Mouse (Mus musculus): ENCODE data around the gene Agmo. TPM values are rescaled to one million over a fixed set of nuclear protein-coding genes. Genes with fewer than 3 reads are reported as not detected.

Agmo gene
- total and polyA plus RNA-seq, 2 experiments from 2014 or later = 1.9 to 2.5 TPM

DNA sequence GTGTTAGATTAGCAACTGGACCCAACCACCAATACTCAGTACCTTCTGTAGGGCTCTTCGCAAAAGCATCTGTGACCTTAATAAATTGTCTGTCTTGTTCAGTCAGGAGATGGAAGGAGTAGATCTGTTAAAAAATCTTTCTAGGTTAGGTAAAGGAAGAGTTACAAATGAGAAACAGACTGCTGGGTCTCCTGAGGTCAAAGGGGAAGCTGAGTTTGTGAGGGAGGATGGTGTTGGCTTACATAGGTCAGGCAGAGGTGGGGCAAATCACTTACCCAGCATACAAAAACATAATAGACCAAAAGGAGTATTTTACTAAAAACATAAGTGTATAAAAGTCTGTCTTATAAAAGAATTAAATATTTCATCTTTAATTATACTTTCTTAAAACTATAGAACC is 69.3 kb downstream of the Agmo start:
- TF ChIP-seq CTCF (IDR thresholded peaks at IDR 0.05; ENCODE audit: low read depth) = no peak
- no peak for DNase-seq (ENCODE audit: low spot score)
- Histone ChIP-seq H3K9ac (replicated peaks; ENCODE audit: low read length) (no peak overlapping the region), H3K4me1 (ENCODE audit: insufficient read depth, low read length) (no peaks in the 10 kb centered on the region), H3K4me2 (ENCODE audit: low read depth, low read length) (no peak overlapping the region), H3K27ac (no peak overlapping the region), H3K27me3 (ENCODE audit: insufficient read depth, low read length) (no peaks in the 10 kb centered on the region), H3K36me3 (ENCODE audit: insufficient read depth, low read length) (no peaks in the 10 kb centered on the region), H3K4me3 (ENCODE audit: low read length) (no peak overlapping the region), H3K9me3 (ENCODE audit: low read length) (no peaks in the 10 kb centered on the region)
- no peak for ATAC-seq
- 91% methylated on average over 1 of the region's 1 CpGs for WGBS

DNA sequence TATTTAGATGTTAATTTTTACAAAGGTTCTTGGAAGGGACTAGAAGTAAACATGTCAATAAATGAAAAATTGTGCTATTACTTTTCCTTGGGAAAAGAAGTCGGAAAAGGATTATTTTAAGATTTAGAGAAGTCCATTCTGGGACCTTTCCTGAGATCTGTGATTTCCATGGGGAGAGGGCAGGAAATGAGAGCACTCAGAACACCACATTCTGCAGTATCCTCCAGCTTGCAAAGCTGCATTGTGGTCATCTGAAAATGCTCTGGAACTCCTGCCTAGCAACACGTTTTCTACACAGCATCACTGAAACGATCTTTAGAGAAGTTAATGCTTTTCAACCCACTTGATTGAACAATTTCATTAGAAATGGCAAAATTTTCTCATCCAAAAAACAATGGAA is 81.4 kb downstream of the Agmo start:
- no peak overlapping the region for H3K27ac ChIP-seq
- ATAC-seq = no peak
- no peak overlapping the region for H3K9ac ChIP-seq (replicated peaks; ENCODE audit: low read length)
- H3K27me3 ChIP-seq (ENCODE audit: insufficient read depth, low read length) = no peaks in the 10 kb centered on the region
- no peaks in the 10 kb centered on the region for H3K9me3 ChIP-seq (ENCODE audit: low read length)
- H3K4me2 ChIP-seq (ENCODE audit: low read depth, low read length) = no peak overlapping the region
- no peak overlapping the region for H3K4me3 ChIP-seq (ENCODE audit: low read length)
- no peak for TF ChIP-seq CTCF (IDR thresholded peaks at IDR 0.05; ENCODE audit: low read depth)
- H3K36me3 ChIP-seq (ENCODE audit: insufficient read depth, low read length) = no peaks in the 10 kb centered on the region
- H3K4me1 ChIP-seq (ENCODE audit: insufficient read depth, low read length) = no peaks in the 10 kb centered on the region
- WGBS = 55% methylated on average over 3 of the region's 3 CpGs
- no peak for DNase-seq (ENCODE audit: low spot score)

DNA sequence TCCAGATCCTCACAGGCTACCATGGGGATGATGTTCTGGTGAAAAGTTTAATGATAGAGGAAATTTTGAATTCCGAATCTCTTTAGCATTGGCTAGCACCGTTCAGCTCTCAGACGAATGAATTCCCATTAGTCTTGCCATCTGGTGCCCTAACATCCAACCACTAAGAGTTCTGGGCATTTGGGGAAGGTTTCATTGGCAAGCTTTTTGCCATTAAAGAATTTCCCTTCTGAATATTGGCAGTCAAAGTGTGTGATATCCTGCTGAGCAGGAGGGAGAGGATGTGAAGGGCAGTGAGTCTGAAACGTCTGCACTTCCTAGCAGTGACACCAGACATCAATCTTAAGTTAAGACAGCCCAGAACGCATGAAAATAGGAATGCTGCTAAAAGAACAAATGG is 93.5 kb downstream of the Agmo start:
- Histone ChIP-seq H3K36me3 (ENCODE audit: insufficient read depth, low read length) (no peaks in the 10 kb centered on the region), H3K4me3 (ENCODE audit: low read length) (no peak overlapping the region), H3K27ac (no peak overlapping the region), H3K9me3 (ENCODE audit: low read length) (no peaks in the 10 kb centered on the region), H3K4me1 (ENCODE audit: insufficient read depth, low read length) (no peaks in the 10 kb centered on the region), H3K27me3 (ENCODE audit: insufficient read depth, low read length) (no peaks in the 10 kb centered on the region), H3K9ac (replicated peaks; ENCODE audit: low read length) (no peak overlapping the region), H3K4me2 (ENCODE audit: low read depth, low read length) (no peak overlapping the region)
- DNase-seq (ENCODE audit: low spot score) (peak; percentile 55), ATAC-seq (peak; percentile 62; the same call in 1 of the 2 replicates)
- TF ChIP-seq CTCF (IDR thresholded peaks at IDR 0.05; ENCODE audit: low read depth) = no peak
- 29% methylated on average over 5 of the region's 5 CpGs for WGBS

DNA sequence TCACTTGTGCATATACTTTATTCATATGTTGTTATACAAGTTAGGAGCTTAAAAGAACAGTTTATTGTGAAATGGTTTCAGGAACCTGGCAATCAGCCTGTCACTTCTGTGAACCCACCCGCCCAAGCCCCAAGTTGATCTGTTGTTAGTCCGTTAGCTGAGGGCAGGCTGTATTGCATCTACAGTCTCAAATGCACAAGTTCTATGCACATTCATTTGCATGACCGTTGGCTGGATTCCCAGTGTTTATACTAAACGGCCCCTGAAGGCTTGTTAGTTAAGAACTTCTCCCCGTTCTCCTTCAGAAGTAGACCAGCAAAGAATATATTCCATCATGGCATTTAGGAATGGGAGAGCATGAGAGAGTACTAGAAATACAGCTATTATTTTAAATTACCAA is 102.8 kb downstream of the Agmo start:
- H3K27ac ChIP-seq = no peak overlapping the region
- WGBS = 50% methylated on average over 5 of the region's 5 CpGs
- TF ChIP-seq CTCF (IDR thresholded peaks at IDR 0.05; ENCODE audit: low read depth) = no peak
- H3K9me3 ChIP-seq (ENCODE audit: low read length) = no peaks in the 10 kb centered on the region
- H3K4me2 ChIP-seq (ENCODE audit: low read depth, low read length) = no peak overlapping the region
- DNase-seq (ENCODE audit: low spot score) (peak; percentile 14), ATAC-seq (no peak)
- no peaks in the 10 kb centered on the region for H3K36me3 ChIP-seq (ENCODE audit: insufficient read depth, low read length)
- H3K27me3 ChIP-seq (ENCODE audit: insufficient read depth, low read length) = no peaks in the 10 kb centered on the region
- H3K9ac ChIP-seq (replicated peaks; ENCODE audit: low read length) = no peak overlapping the region
- no peak overlapping the region for H3K4me3 ChIP-seq (ENCODE audit: low read length)
- no peaks in the 10 kb centered on the region for H3K4me1 ChIP-seq (ENCODE audit: insufficient read depth, low read length)

DNA sequence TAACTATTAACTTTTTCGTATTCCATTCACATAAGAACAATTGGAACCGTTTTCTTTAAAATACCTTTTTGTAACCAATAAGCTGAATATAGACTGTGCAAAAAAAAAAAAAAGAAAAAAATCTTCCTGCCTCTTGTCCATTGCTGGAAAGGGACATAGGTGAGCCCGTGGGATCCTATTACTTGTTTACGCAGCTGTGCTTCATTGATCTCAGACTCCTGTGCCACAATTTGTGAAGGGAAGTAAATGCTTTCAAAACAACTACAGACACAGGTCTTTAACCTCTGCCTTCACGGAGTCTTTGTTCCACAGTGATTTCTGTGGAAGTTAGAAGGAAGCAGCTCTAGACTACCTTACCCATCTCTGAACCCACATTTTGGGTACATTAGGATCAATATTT is 104.3 kb downstream of the Agmo start:
- no peak for TF ChIP-seq CTCF (IDR thresholded peaks at IDR 0.05; ENCODE audit: low read depth)
- ATAC-seq = no peak
- 77% methylated on average over 5 of the region's 5 CpGs for WGBS

DNA sequence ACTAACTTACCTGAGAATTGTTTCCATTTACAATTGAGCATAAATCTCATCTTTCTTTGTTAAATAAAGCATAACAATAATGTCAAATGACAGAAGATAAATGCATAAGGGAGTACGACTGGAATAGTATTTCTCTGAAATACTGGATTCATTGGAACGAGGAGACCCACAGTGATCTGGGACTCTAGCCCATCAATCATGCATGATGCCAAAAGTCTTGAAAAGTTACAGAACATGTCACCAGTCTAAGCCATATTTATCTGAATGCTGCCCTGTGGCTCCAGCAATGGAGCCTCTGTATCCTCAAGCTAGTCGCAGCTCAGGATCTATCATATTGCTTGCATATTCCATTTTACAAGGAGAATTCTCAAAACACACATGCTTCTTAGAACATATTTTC is 150.9 kb downstream of the Agmo start:
- Histone ChIP-seq H3K4me3 (ENCODE audit: low read length) (no peak overlapping the region), H3K4me1 (ENCODE audit: insufficient read depth, low read length) (no peaks in the 10 kb centered on the region), H3K4me2 (ENCODE audit: low read depth, low read length) (no peak overlapping the region), H3K36me3 (ENCODE audit: insufficient read depth, low read length) (no peaks in the 10 kb centered on the region), H3K27ac (no peak overlapping the region), H3K9ac (replicated peaks; ENCODE audit: low read length) (no peak overlapping the region), H3K9me3 (ENCODE audit: low read length) (no peaks in the 10 kb centered on the region), H3K27me3 (ENCODE audit: insufficient read depth, low read length) (no peaks in the 10 kb centered on the region)
- no peak for TF ChIP-seq CTCF (IDR thresholded peaks at IDR 0.05; ENCODE audit: low read depth)
- ATAC-seq (no peak), DNase-seq (ENCODE audit: low spot score) (peak; percentile 9)
- WGBS = 62% methylated on average over 3 of the region's 3 CpGs

More for the DNA sequence above, 104.3 kb downstream of the Agmo start:
- Histone ChIP-seq H3K4me2 (ENCODE audit: low read depth, low read length) (no peak overlapping the region), H3K9ac (replicated peaks; ENCODE audit: low read length) (no peak overlapping the region), H3K36me3 (ENCODE audit: insufficient read depth, low read length) (no peaks in the 10 kb centered on the region), H3K4me3 (ENCODE audit: low read length) (no peak overlapping the region), H3K27ac (no peak overlapping the region), H3K27me3 (ENCODE audit: insufficient read depth, low read length) (no peaks in the 10 kb centered on the region), H3K4me1 (ENCODE audit: insufficient read depth, low read length) (no peaks in the 10 kb centered on the region), H3K9me3 (ENCODE audit: low read length) (no peaks in the 10 kb centered on the region)
- no peak for DNase-seq (ENCODE audit: low spot score)

DNA sequence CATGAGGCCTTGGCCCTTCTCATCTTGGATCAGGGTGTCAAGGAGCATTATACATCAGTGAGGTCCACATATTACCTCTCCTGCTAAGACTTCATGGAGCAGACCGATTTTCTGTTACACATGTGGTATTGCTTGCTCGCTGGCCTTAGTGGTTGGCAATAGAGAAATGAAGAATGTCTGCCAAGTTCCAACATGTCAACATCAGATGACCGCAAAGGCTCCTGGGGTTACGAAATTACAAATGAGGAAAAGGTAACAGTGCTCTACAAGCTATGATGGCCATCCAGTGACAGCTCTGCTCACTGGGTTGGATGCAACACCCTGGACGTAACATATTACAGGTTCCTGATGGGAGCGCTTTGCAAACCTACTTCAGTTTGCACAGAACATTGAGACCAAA is 161.1 kb downstream of the Agmo start:
- H3K4me2 ChIP-seq (ENCODE audit: low read depth, low read length) = no peak overlapping the region
- H3K9me3 ChIP-seq (ENCODE audit: low read length) = no peaks in the 10 kb centered on the region
- H3K9ac ChIP-seq (replicated peaks; ENCODE audit: low read length) = no peak overlapping the region
- WGBS = 94% methylated on average over 6 of the region's 6 CpGs
- no peak overlapping the region for H3K27ac ChIP-seq
- ATAC-seq = no peak
- no peak for TF ChIP-seq CTCF (IDR thresholded peaks at IDR 0.05; ENCODE audit: low read depth)
- no peaks in the 10 kb centered on the region for H3K27me3 ChIP-seq (ENCODE audit: insufficient read depth, low read length)
- no peak overlapping the region for H3K4me3 ChIP-seq (ENCODE audit: low read length)
- DNase-seq (ENCODE audit: low spot score) = no peak
- H3K4me1 ChIP-seq (ENCODE audit: insufficient read depth, low read length) = no peaks in the 10 kb centered on the region
- H3K36me3 ChIP-seq (ENCODE audit: insufficient read depth, low read length) = no peaks in the 10 kb centered on the region
